Mouse (Mus musculus) retina, embryonic 14.5 days (tissue): ENCODE measurements around the gene Tk1.

Experiments used
- DNase-seq: peaks from one replicate; pipeline ENCODE4 v3.0.0-alpha.2; 2015; ENCODE audit warnings: low spot score

The Tk1 gene

DNA sequence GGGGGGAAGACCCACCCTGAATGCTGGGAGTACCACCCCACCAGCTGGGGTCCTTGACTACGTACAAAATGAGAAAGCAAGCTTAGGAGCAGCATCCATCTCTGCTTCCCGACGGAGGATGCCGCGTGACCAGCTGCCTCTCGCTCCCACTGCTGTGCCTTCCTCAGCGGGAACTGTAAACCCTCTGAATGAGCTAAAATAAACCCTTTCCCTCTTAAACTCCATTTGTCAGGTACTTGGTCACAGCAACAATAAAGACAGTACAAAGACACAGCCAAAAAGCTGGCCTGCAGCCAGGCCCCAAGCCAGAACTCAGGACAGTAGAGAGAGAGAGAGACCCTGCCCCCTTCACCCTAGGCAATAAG is 56.2 kb downstream of the Tk1 start:
- DNase-seq: no peak

DNA sequence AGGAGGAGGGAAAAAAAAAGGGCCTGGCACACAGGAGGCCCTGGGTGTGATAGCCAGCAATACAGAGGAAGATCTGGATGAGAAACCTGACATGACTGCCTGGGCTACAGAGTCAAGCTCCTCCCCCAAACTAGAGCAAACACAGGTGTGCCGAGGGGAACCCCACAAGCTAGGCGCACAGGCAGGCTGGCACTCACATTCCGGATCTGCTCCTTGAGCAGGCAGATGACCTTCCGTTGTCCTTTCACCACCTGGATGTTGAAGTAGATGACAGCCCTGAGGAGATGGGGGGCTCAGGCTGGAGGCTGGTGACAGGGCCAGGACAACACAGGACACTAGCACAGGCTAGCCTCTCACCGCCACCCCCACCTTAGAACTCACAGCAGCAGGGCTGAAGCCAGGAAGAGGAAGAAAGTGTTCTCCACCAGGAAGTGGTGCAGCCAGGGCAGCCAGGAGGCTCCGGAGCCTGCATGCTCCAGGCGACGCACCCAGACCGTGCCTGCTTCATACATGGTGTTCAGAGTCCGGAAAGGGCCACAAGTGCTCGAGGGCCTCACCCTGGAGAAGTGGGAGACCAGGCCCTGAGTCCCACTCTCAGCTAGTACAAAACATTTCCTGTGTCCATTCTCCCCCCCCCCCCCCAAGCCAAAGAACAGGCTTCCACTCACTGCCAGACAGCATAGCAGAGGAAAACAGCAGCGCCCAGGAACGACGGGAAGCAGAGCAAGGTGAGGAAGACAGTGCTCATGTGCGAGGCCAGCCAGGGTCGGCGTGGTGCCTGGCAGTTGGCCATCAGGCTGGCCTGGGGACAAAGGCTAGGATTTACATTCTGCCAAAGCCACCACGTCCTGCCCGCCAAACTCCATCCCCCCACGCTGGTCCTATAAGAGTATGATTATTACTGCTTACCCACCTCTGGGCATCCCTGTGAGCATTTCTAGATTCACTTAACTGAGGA is 56.9 kb downstream of the Tk1 start:
- no peak for DNase-seq

DNA sequence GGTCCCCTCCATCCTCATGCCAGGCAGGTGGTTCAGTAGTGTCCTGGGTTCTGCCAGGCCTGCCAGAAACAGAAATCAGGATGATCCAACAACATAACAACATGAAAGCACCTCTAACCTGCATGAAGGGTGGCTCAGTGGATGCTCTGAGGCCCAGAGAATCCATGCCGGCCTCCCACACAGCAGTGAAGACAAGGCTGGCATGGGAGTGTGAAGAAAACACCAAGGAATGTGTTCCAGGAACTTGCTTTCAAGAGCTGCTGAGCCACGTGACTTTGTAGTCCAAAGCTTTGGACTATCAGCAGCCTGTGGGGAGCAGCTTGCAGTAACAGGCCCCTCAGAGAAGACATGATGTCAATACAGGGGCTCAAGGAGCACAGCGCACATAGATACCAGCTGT is 59.6 kb downstream of the Tk1 start:
- DNase-seq: no peak
